Mouse (Mus musculus): ENCODE measurements around the gene Fam189a1. TPM values are rescaled to one million over a fixed set of nuclear protein-coding genes. Genes with fewer than 3 reads are reported as not detected.

The Fam189a1 gene
- total RNA-seq, 2 experiments from 2014 or later = 55.9 to 66.3 TPM

- peak; percentile 46 to 53 for DNase-seq (ENCODE audit: low spot score in 2 of 2)
- intact Hi-C loops (cut with DNase I) = no loop called here
Measured at GRCm38 (mm10) chr7:64709520-64710262, 446.7 kb downstream of the Fam189a1 start.

DNA sequence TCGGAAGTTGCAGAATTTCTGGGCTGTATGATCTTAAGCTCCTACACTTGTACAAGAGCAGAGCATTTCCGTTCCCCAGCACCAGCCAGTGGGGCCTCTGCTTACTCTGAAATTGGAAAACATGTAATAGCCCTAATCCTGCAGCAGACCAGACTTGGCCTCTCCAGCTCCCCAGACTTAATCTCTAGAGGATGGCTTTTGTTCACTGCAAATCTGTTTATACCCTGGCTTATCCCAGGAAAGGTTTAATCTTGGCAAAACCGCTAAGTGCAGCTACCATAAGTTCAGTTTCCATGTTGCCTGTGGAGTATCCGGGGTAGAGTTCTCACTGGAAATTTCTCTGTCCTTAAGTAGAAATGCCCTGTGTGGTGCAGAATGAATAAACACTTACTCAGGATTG lies 448.2 kb downstream of the Fam189a1 start:
- DNase-seq (ENCODE audit: low spot score in 2 of 2) = no peak
- intact Hi-C loops (cut with DNase I) = no loop called here

Small RNA genes lying within 50 kb of the gene (microRNA-seq; reads per million reads assigned to microRNA genes)
- gene Gm25249 = not detected
